Mouse (Mus musculus) forebrain, postnatal 0 days (tissue): ENCODE data around the gene Cyp4f37. TPM values are rescaled to one million over a fixed set of nuclear protein-coding genes. Genes with fewer than 3 reads are reported as not detected.

Source experiments
- ATAC-seq: fragments of 200-750 bp; cut with Nextera tagmentation; 2 replicates; pipeline ENCODE4 v1.8.0; 2017; ENCODE audit warnings: mild to moderate bottlenecking, moderate library complexity
- DNase-seq: peaks from one replicate; pipeline ENCODE4 v3.0.0-alpha.2; 2015
- H3K27ac ChIP-seq: fragments of 300-500 bp; sonication (generic); 2 replicates; pipeline ENCODE4 v1.5.1; 2014; ENCODE audit warnings: low read depth, mild to moderate bottlenecking, antibody characterized with exemption, low read length, moderate library complexity, mixed read lengths
- H3K27me3 ChIP-seq: fragments of 300-500 bp; sonication (generic); 2 replicates; pipeline ENCODE4 v1.6.1; 2014; ENCODE audit warnings: mild to moderate bottlenecking, low read length, mixed read lengths; ENCODE audit not compliant: insufficient read depth
- H3K36me3 ChIP-seq: fragments of 300-500 bp; sonication (generic); 2 replicates; pipeline ENCODE4 v1.6.1; 2014; ENCODE audit warnings: mild to moderate bottlenecking, moderate library complexity; ENCODE audit not compliant: insufficient read depth
- H3K4me1 ChIP-seq: fragments of 300-500 bp; sonication (generic); 2 replicates; pipeline ENCODE4 v1.6.1; 2014; ENCODE audit warnings: antibody characterized with exemption; ENCODE audit not compliant: insufficient read depth
- H3K4me2 ChIP-seq: fragments of 300-500 bp; sonication (generic); 2 replicates; pipeline ENCODE4 v1.6.1; 2014; ENCODE audit warnings: low read depth, mild to moderate bottlenecking, moderate library complexity
- H3K4me3 ChIP-seq: fragments of 300-500 bp; sonication (generic); 2 replicates; pipeline ENCODE4 v1.5.1; 2014; ENCODE audit warnings: low read depth, low read length, mixed read lengths
- H3K9ac ChIP-seq: fragments of 300-500 bp; sonication (generic); 2 replicates; pipeline ENCODE4 v1.6.1; 2014; ENCODE audit warnings: mild to moderate bottlenecking
- H3K9me3 ChIP-seq: fragments of 300-500 bp; sonication (generic); 2 replicates; pipeline ENCODE4 v1.6.1; 2016; ENCODE audit warnings: low read length
- CTCF ChIP-seq: sonication (generic); IDR thresholded peaks from 2 replicates; pipeline ENCODE4 v1.5.1; 2016; ENCODE audit warnings: antibody characterized with exemption, control low read depth, low read depth
- WGBS: fragments of 180-500 bp; shearing (Covaris S2); extraction: QIAGEN DNeasy Blood & Tissue Kit; methylation state at CpG from one replicate; pipeline ENCODE4 v1.1.7; 2014; 5-methylcytosine and 5-hydroxymethylcytosine counted together
- polyA plus RNA-seq: library from polyadenylated mRNA; unstranded; fragments of >200 nt; fragmentation: Nextera tagmentation; extraction: Ambion mirVana; gene quantifications from 2 replicates; pipeline ENCODE4 v1.2.1, GENCODE M21; 2015
- total RNA-seq: library from RNA; depleted of rRNA; stranded (reverse); fragments of >200 nt; gene quantifications from 2 replicates; pipeline ENCODE4 v1.2.3, GENCODE M21; 2014; rRNA removed

Cyp4f37 gene
- total and polyA plus RNA-seq, 2 experiments from 2014 or later = 0.44 TPM; not detected in 1

- Histone ChIP-seq H3K27ac (no peak overlapping the region), H3K27me3 (no peaks in the 10 kb centered on the region), H3K4me1 (no peaks in the 10 kb centered on the region), H3K36me3 (no peaks in the 10 kb centered on the region), H3K9me3 (no peaks in the 10 kb centered on the region), H3K9ac (no peak overlapping the region), H3K4me3 (no peak overlapping the region), H3K4me2 (0 out of 2 replicates have a peak overlapping the region, but pooled peaks have one; percentile 5)
- no peak for TF ChIP-seq CTCF
- peak; percentile 16 for DNase-seq
- 44% methylated on average over 21 of the region's 21 CpGs for whole genome bisulfite sequencing
- peak; percentile 45 for ATAC-seq
Measured at GRCm38 (mm10) chr17:32676040-32676635, 55.0 kb downstream of the Cyp4f37 start.

DNA sequence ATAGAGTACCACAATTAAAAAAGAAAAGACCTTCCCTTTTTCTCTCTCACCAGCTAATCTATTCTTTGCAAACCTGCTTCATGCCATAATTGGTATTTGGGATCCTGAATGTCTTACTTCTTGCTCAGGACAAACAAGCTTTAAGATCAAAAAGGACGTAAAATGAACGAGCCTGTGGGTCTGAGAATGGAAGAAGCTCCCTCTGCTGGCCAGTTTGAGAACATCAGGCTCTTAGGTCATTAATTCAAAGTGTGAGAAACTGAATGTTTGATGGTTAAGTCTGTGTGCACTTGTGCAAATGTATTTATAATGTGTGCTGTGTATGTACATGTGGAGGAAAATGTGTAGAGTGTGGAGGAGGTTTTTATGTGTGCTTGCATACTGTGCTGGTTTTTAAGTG is 59.3 kb downstream of the Cyp4f37 start:
- no peaks in the 10 kb centered on the region for H3K36me3 ChIP-seq
- ATAC-seq (no peak), DNase-seq (peak; percentile 70)
- no peak overlapping the region for H3K4me3 ChIP-seq
- H3K27me3 ChIP-seq = no peaks in the 10 kb centered on the region
- H3K27ac ChIP-seq = no peak overlapping the region
- no peaks in the 10 kb centered on the region for H3K4me1 ChIP-seq
- WGBS = 14% methylated on average over 2 of the region's 2 CpGs
- TF ChIP-seq CTCF = peak; percentile 78
- H3K9ac ChIP-seq = no peak overlapping the region
- no peaks in the 10 kb centered on the region for H3K9me3 ChIP-seq
- no peak overlapping the region for H3K4me2 ChIP-seq

DNA sequence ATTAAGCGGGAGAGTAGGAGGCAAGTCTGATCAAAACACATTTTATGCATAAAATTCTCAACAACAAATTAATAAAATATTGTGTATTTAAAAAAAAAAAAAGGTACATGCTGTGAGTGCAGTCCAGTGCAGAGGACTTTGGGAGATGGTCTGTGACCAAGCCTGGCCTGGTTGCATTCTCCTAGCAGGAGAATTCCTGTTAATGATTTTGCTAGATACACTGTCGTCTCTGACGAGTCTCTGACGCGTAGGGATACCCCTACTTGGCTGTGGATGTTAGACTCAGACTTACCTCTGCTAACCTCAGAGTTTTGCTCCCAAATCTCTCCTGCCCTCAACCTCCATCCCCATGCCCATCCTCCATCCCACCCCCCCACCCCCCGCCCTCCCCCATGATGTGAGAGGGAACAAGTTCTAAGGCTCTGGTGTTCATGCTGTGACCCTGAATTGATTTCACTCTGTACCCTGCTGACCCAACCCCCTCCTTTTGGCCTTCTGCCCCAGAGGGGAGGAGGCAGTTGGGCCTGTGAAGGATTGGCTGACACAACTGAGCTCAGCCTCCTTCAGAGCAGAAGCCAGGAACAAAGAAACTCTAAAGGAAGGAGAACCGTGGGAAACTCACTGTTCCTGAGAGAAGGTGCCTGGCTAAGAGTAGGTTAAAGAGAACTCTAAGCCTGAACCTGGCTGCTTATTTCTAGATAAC is 64.1 kb downstream of the Cyp4f37 start, which contains the start of gene Cyp4f15:
Gene Cyp4f15 (plus strand): TSS at position 580 of the 703 bp plus-strand sequence.
- Histone ChIP-seq H3K27me3 (no peaks in the 10 kb centered on the region), H3K4me1 (no peaks in the 10 kb centered on the region), H3K27ac (no peak within 1 kb of the TSS), H3K36me3 (no peaks in the 10 kb centered on the region), H3K9me3 (no peaks in the 10 kb centered on the region), H3K9ac (no peak within 1 kb of the TSS), H3K4me3 (no peak within 1 kb of the TSS), H3K4me2 (peak within 1 kb of the TSS; percentile 4; the same call in 1 of the 2 replicates)
- 20% methylated on average over 7 of the region's 7 CpGs for WGBS
- DNase-seq (peak; percentile 17), ATAC-seq (peak; percentile 85)
- no peak for TF ChIP-seq CTCF

Other genes starting within 250 kb of the Cyp4f37 start
- gene Wiz, start 231.9 kb upstream of the Cyp4f37 start, total RNA-seq = 38.2 and 55.4 TPM in 2 replicates
- 35.4 and 42.0 TPM in 2 replicates for gene Wiz, start 231.9 kb upstream of the Cyp4f37 start, polyA plus RNA-seq
- gene Rasal3, start 217.7 kb upstream of the Cyp4f37 start, total RNA-seq = 0.52 and 0.62 TPM in 2 replicates
- 0.20 and 0.54 TPM in 2 replicates for gene Rasal3, start 217.7 kb upstream of the Cyp4f37 start, polyA plus RNA-seq
- not detected in 2 replicates for gene Pglyrp2, start 197.1 kb upstream of the Cyp4f37 start, total RNA-seq
- not detected in 2 replicates for gene Pglyrp2, start 197.1 kb upstream of the Cyp4f37 start, polyA plus RNA-seq
- gene Cyp4f39, start 168.6 kb upstream of the Cyp4f37 start, total RNA-seq = 0.54 and 2.0 TPM in 2 replicates
- 0.47 and 0.70 TPM in 2 replicates for gene Cyp4f39, start 168.6 kb upstream of the Cyp4f37 start, polyA plus RNA-seq
- gene Cyp4f17, start 115.3 kb upstream of the Cyp4f37 start, total RNA-seq = 7.9 and 9.1 TPM in 2 replicates
- 4.0 and 8.6 TPM in 2 replicates for gene Cyp4f17, start 115.3 kb upstream of the Cyp4f37 start, polyA plus RNA-seq
- 9.8 and 17.5 TPM in 2 replicates for gene Cyp4f16, start 84.8 kb upstream of the Cyp4f37 start, total RNA-seq
- 11.4 and 11.6 TPM in 2 replicates for gene Cyp4f16, start 84.8 kb upstream of the Cyp4f37 start, polyA plus RNA-seq
- not detected in 2 replicates for gene Cyp4f40, start 37.6 kb downstream of the Cyp4f37 start, total RNA-seq
- gene Cyp4f40, start 37.6 kb downstream of the Cyp4f37 start, polyA plus RNA-seq = 0.16 TPM in 1 of 2 replicates, not detected in the other
- 4.2 and 9.0 TPM in 2 replicates for gene Cyp4f15, start 64.3 kb downstream of the Cyp4f37 start, total RNA-seq
- gene Cyp4f15, start 64.3 kb downstream of the Cyp4f37 start, polyA plus RNA-seq = 1.6 and 2.9 TPM in 2 replicates
- 31.6 and 40.2 TPM in 2 replicates for gene Zfp871, start 167.0 kb downstream of the Cyp4f37 start, total RNA-seq
- gene Zfp871, start 167.0 kb downstream of the Cyp4f37 start, polyA plus RNA-seq = 26.0 and 51.2 TPM in 2 replicates
- 21.9 and 25.0 TPM in 2 replicates for gene Zfp811, start 188.6 kb downstream of the Cyp4f37 start, total RNA-seq
- gene Zfp811, start 188.6 kb downstream of the Cyp4f37 start, polyA plus RNA-seq = 7.6 and 19.7 TPM in 2 replicates
- gene Zfp799, start 209.0 kb downstream of the Cyp4f37 start, total RNA-seq = 21.9 and 26.3 TPM in 2 replicates
- gene Zfp799, start 209.0 kb downstream of the Cyp4f37 start, polyA plus RNA-seq = 10.2 and 14.3 TPM in 2 replicates